ENCODE assay signal across 9 mouse cellular contexts in genomic region chr7:73740111-73741035, GRCm38 (mm10). TPM values are rescaled to one million over a fixed set of nuclear protein-coding genes. Genes with fewer than 3 reads are reported as not detected.
A peak's percentile ranks its signal among the peaks of the same experiment; 100 is the strongest.
DNase-seq lines count a peak whose midpoint lies in the region; ATAC-seq and TF ChIP-seq lines count a peak whose summit lies in the region.
"Had no signal": no experiment of that assay in that cellular context is flagged by ENCODE, and none has a peak within 500 bp of the region (broad histone marks: within the 10 kb centered on the region; RNA-seq: fewer than 3 reads in every experiment).

Gene Fam174b, plus strand, starts transcription at chr7:73740302.

- H3K27me3 ChIP-seq in embryonic facial prominence, embryonic 14.5 days (replicated peaks; ENCODE audit: control insufficient read depth, insufficient read depth, low read length) = no peaks in the 10 kb centered on the region; the same call in 1 of the 2 replicates
- H3K27me3 ChIP-seq in heart, embryonic 14.5 days (ENCODE audit: control insufficient read depth, insufficient read depth, low read length) = peaks cover 29% of the 10 kb centered on the region
- no peaks in the 10 kb centered on the region for H3K27me3 ChIP-seq in kidney, postnatal 0 days (ENCODE audit: insufficient read depth, low read length)
- no peaks in the 10 kb centered on the region; the same call in 1 of the 2 replicates for H3K27me3 ChIP-seq in liver, adult 2 months (ENCODE audit: control insufficient read depth, insufficient read depth, low read length)
- no peaks in the 10 kb centered on the region for H3K27me3 ChIP-seq in midbrain, postnatal 0 days (ENCODE audit: insufficient read depth, low read length)
- H3K27me3 ChIP-seq in thymus, adult 2 months (ENCODE audit: control insufficient read depth, insufficient read depth, low read length) = no peaks in the 10 kb centered on the region

- peak; percentile 90 for ATAC-seq in embryonic facial prominence, embryonic 14.5 days (ENCODE audit: low read depth)
- ATAC-seq in heart, embryonic 14.5 days (ENCODE audit: insufficient number of reproducible peaks, insufficient read depth, low FRiP score, low read depth) = peak; percentile 76
- peak; percentile 83 for ATAC-seq in kidney, postnatal 0 days (replicated peaks; ENCODE audit: low FRiP score, low read depth)
- peak; percentile 83 for ATAC-seq in midbrain, postnatal 0 days (ENCODE audit: low FRiP score)

- peak; percentile 48 to 54 for DNase-seq in cerebellum, postnatal 14 days
- DNase-seq in cerebellum, adult 9-11 months = no peak
- peak; percentile 86 for DNase-seq in embryonic facial prominence, embryonic 14.5 days (ENCODE audit: low spot score)
- peak; percentile 73 for DNase-seq in kidney, postnatal 0 days (ENCODE audit: low spot score)
- DNase-seq in liver, adult 2 months (ENCODE audit: extremely low read depth, low read depth, low spot score) = no peak
- peak; percentile 85 for DNase-seq in midbrain, postnatal 0 days (ENCODE audit: low spot score)
- DNase-seq in thymus, adult 2 months = peak; percentile 61

- H3K9ac ChIP-seq in embryonic facial prominence, embryonic 14.5 days (ENCODE audit: low read depth, low read length) = peak within 1 kb of the TSS; percentile 74
- H3K9ac ChIP-seq in heart, embryonic 14.5 days (ENCODE audit: low read length) = peak within 1 kb of the TSS; percentile 82
- peak within 1 kb of the TSS; percentile 74 for H3K9ac ChIP-seq in kidney, postnatal 0 days (ENCODE audit: low read depth, low read length)
- H3K9ac ChIP-seq in liver, adult 2 months (ENCODE audit: low read depth, low read length) = peak within 1 kb of the TSS; percentile 74
- peak within 1 kb of the TSS; percentile 87 for H3K9ac ChIP-seq in midbrain, postnatal 0 days (replicated peaks; ENCODE audit: low read length, poor library complexity, severe bottlenecking)

- 1% methylated on average over 58 of the region's 94 CpGs for WGBS in embryonic facial prominence, embryonic 14.5 days
- 1% methylated on average over 94 of the region's 94 CpGs for WGBS in heart, embryonic 14.5 days
- WGBS in kidney, postnatal 0 days = under 1% methylated on average over 86 of the region's 94 CpGs
- WGBS in liver, adult 2 months = 2% methylated on average over 93 of the region's 94 CpGs
- WGBS in midbrain, postnatal 0 days = under 1% methylated on average over 81 of the region's 94 CpGs
- WGBS in thymus, adult 2 months = 2% methylated on average over 94 of the region's 94 CpGs

- H3K79me2 ChIP-seq in liver, adult 2 months (ENCODE audit: control insufficient read depth, insufficient read depth, low read length) = no peaks in the 10 kb centered on the region; the same call in 1 of the 2 replicates

- TF ChIP-seq POLR2A in liver, adult 2 months (IDR thresholded peaks at IDR 0.05; ENCODE audit: extremely low read depth, insufficient read depth, low read length) = no peak
- no peak for TF ChIP-seq POLR2A in thymus, adult 2 months (IDR thresholded peaks at IDR 0.05; ENCODE audit: control insufficient read depth, extremely low read depth, insufficient read depth, low read length, poor library complexity)

- H3K27ac ChIP-seq in embryonic facial prominence, embryonic 14.5 days (replicated peaks; ENCODE audit: low read depth, low read length) = peak within 1 kb of the TSS; percentile 73
- H3K27ac ChIP-seq in heart, embryonic 14.5 days (replicated peaks in 1 of 2; ENCODE audit: control insufficient read depth in 1 of 2, insufficient read depth in 1 of 2, low read depth in 2 of 2, low read length in 2 of 2) = peak within 1 kb of the TSS in 1 of 2 experiments; percentile 57; a peak in 2 of 4 replicates
- H3K27ac ChIP-seq in kidney, postnatal 0 days = peak within 1 kb of the TSS; percentile 77
- H3K27ac ChIP-seq in liver, adult 2 months (replicated peaks; ENCODE audit: insufficient read depth, low read depth, low read length) = no peak within 1 kb of the TSS
- peak within 1 kb of the TSS; percentile 92 for H3K27ac ChIP-seq in midbrain, postnatal 0 days (ENCODE audit: low read depth, low read length)
- H3K27ac ChIP-seq in thymus, adult 2 months (ENCODE audit: control insufficient read depth, insufficient read depth, low read length) = no peak within 1 kb of the TSS

- TF ChIP-seq CTCF in kidney, postnatal 0 days (IDR thresholded peaks at IDR 0.05; ENCODE audit: low read depth) = no peak
- TF ChIP-seq CTCF in liver, adult 2 months (IDR thresholded peaks at IDR 0.05; ENCODE audit: low read depth, low read length) = no peak
- no peak for TF ChIP-seq CTCF in midbrain, postnatal 0 days (IDR thresholded peaks at IDR 0.05)
- no peak for TF ChIP-seq CTCF in thymus, adult 2 months (IDR thresholded peaks at IDR 0.05; ENCODE audit: borderline replicate concordance, control insufficient read depth, extremely low read depth, insufficient read depth, low read length, poor library complexity)

- peak within 1 kb of the TSS; percentile 95 for H3K4me2 ChIP-seq in embryonic facial prominence, embryonic 14.5 days (ENCODE audit: low read depth, low read length)
- peak within 1 kb of the TSS; percentile 99 for H3K4me2 ChIP-seq in heart, embryonic 14.5 days (ENCODE audit: low read length)
- peak within 1 kb of the TSS; percentile 88 for H3K4me2 ChIP-seq in kidney, postnatal 0 days (ENCODE audit: low read length)
- peak within 1 kb of the TSS; percentile 91 for H3K4me2 ChIP-seq in midbrain, postnatal 0 days (ENCODE audit: low read depth, low read length, poor library complexity, severe bottlenecking)

- no peaks in the 10 kb centered on the region for H3K36me3 ChIP-seq in embryonic facial prominence, embryonic 14.5 days (ENCODE audit: control insufficient read depth, insufficient read depth, low read length)
- no peaks in the 10 kb centered on the region for H3K36me3 ChIP-seq in heart, embryonic 14.5 days (ENCODE audit: control insufficient read depth, insufficient read depth, low read length)
- no peaks in the 10 kb centered on the region for H3K36me3 ChIP-seq in kidney, postnatal 0 days (ENCODE audit: insufficient read depth, low read length)
- no peaks in the 10 kb centered on the region for H3K36me3 ChIP-seq in liver, adult 2 months (ENCODE audit: control insufficient read depth, insufficient read depth, low read length)
- H3K36me3 ChIP-seq in midbrain, postnatal 0 days (ENCODE audit: insufficient read depth, low read length) = no peaks in the 10 kb centered on the region
- H3K36me3 ChIP-seq in thymus, adult 2 months (ENCODE audit: control insufficient read depth, insufficient read depth, low read length) = no peaks in the 10 kb centered on the region

- no peaks in the 10 kb centered on the region for H3K9me3 ChIP-seq in embryonic facial prominence, embryonic 14.5 days (ENCODE audit: control insufficient read depth, low read length)
- H3K9me3 ChIP-seq in heart, embryonic 14.5 days (ENCODE audit: control insufficient read depth, low read length) = no peaks in the 10 kb centered on the region
- no peaks in the 10 kb centered on the region for H3K9me3 ChIP-seq in kidney, postnatal 0 days (replicated peaks; ENCODE audit: low read length)
- no peaks in the 10 kb centered on the region for H3K9me3 ChIP-seq in midbrain, postnatal 0 days (ENCODE audit: low read length)

- H3K4me1 ChIP-seq in embryonic facial prominence, embryonic 14.5 days (ENCODE audit: control insufficient read depth, insufficient read depth, low read length) = 0 out of 2 replicates have a peak, but pooled peaks cover 17% of the 10 kb centered on the region
- peaks cover 9 to 31% of the 10 kb centered on the region in 2 experiments for H3K4me1 ChIP-seq in heart, embryonic 14.5 days (ENCODE audit: control insufficient read depth in 2 of 2, insufficient read depth in 2 of 2, low read length in 2 of 2)
- peaks cover 15% of the 10 kb centered on the region; the same call in 1 of the 2 replicates for H3K4me1 ChIP-seq in kidney, postnatal 0 days (replicated peaks; ENCODE audit: insufficient read depth, low read length)
- H3K4me1 ChIP-seq in liver, adult 2 months (ENCODE audit: control insufficient read depth, insufficient read depth, low read length) = no peaks in the 10 kb centered on the region
- 0 out of 2 replicates have a peak, but pooled peaks cover 2% of the 10 kb centered on the region for H3K4me1 ChIP-seq in midbrain, postnatal 0 days (ENCODE audit: insufficient read depth, low read length)
- peaks cover 4% of the 10 kb centered on the region for H3K4me1 ChIP-seq in thymus, adult 2 months (replicated peaks; ENCODE audit: control insufficient read depth, insufficient read depth, low read length)

- peak within 1 kb of the TSS; percentile 68 for H3K4me3 ChIP-seq in embryonic facial prominence, embryonic 14.5 days (ENCODE audit: low read depth, low read length)
- H3K4me3 ChIP-seq in heart, embryonic 14.5 days (ENCODE audit: control insufficient read depth in 1 of 2, insufficient read depth in 1 of 2, low read depth in 1 of 2, low read length in 2 of 2) = peak within 1 kb of the TSS; percentile 55 to 64
- H3K4me3 ChIP-seq in kidney, postnatal 0 days (replicated peaks; ENCODE audit: low read depth, low read length) = peak within 1 kb of the TSS; percentile 46
- peak within 1 kb of the TSS; percentile 73 for H3K4me3 ChIP-seq in liver, adult 2 months (ENCODE audit: insufficient read depth, low read depth, low read length)
- H3K4me3 ChIP-seq in midbrain, postnatal 0 days (ENCODE audit: low read depth, low read length) = peak within 1 kb of the TSS; percentile 73
- peak within 1 kb of the TSS; percentile 47 for H3K4me3 ChIP-seq in thymus, adult 2 months (ENCODE audit: control insufficient read depth, insufficient read depth, low read length)
- H3K4me3 ChIP-seq: myocyte had no signal

RNA-seq across cellular contexts. Expression of gene Fam174b, which starts in this region (rescaled TPM):
- 29.2 and 32.3 TPM in 2 replicates for polyA plus RNA-seq in embryonic facial prominence, embryonic 14.5 days (2014; fragmentation: Nextera tagmentation; extraction: Ambion mirVana)
- polyA plus RNA-seq in heart, embryonic 14.5 days (2014; fragmentation: Nextera tagmentation; extraction: Ambion mirVana) = 45.5 and 51.2 TPM in 2 replicates
- 28.8 and 30.5 TPM in 2 replicates for polyA plus RNA-seq in kidney, postnatal 0 days (2015; fragmentation: Nextera tagmentation; extraction: Ambion mirVana)
- total RNA-seq in liver, adult 2 months (2014; rRNA removed) = 2.5 and 2.7 TPM in 2 replicates
- 1.7 and 2.3 TPM in 2 replicates for polyA plus RNA-seq in liver, adult 2 months (2012; rRNA removed)
- 27.7 and 36.2 TPM in 2 replicates for total RNA-seq in midbrain, postnatal 0 days (2014; rRNA removed)
- polyA plus RNA-seq in midbrain, postnatal 0 days (2015; fragmentation: Nextera tagmentation; extraction: Ambion mirVana) = 27.2 and 28.9 TPM in 2 replicates
- 7.0 and 13.2 TPM in 2 replicates for polyA plus RNA-seq in thymus, adult 2 months (2012; rRNA removed)
- polyA plus RNA-seq: myocyte had no signal

Comparison
In these comparisons a context has a peak if more than half of its experiments do, and no peak if none do; other contexts are left out.
1. DNase-seq: peak in cerebellum, postnatal 14 days (2 of 2), embryonic facial prominence, embryonic 14.5 days (single experiment), kidney, postnatal 0 days (single experiment), midbrain, postnatal 0 days (single experiment) and thymus, adult 2 months (single experiment); none in cerebellum, adult 9-11 months (single experiment) and liver, adult 2 months (single experiment).
2. H3K27ac ChIP-seq: peak in embryonic facial prominence, embryonic 14.5 days (single experiment), kidney, postnatal 0 days (single experiment) and midbrain, postnatal 0 days (single experiment); none in liver, adult 2 months (single experiment) and thymus, adult 2 months (single experiment).
3. Peak in every context shown above with its lines, with median percentiles within 50 percentile points of each other: ATAC-seq, H3K4me2 ChIP-seq, H3K4me3 ChIP-seq and H3K9ac ChIP-seq.